Comparison of ENCODE assay signal across 11 mouse cellular contexts in the genomic region with DNA sequence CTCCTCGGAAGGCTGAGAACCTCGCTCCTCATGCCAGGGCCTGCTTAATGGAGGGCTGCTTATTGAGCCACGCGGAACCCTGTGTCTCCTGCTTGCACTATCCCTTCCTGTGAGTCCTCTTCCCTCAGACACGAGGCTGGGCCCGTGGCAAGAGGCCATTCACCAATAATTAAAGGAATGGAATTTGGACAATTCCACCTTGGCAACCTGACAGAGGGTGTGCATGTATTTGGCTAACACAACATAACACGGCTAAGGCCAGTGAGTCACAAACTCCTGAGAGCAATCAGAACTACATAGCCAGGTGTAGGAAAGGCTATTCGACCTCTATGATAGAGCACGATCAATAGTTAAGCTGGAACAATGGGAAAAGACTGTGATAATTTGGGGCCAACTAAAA. TPM values are rescaled to one million over a fixed set of nuclear protein-coding genes. Genes with fewer than 3 reads are reported as not detected.
DNase-seq lines count a peak whose midpoint lies in the region; ATAC-seq and TF ChIP-seq lines count a peak whose summit lies in the region.
"Had no signal": no experiment of that assay in that cellular context is flagged by ENCODE, and none has a peak within 500 bp of the region (broad histone marks: within the 10 kb centered on the region; RNA-seq: fewer than 3 reads in every experiment).

No protein-coding gene starts in this region.

- H3K4me3 ChIP-seq in heart, embryonic 10.5 days: no peak overlapping the region
- H3K4me3 ChIP-seq in liver, embryonic 14.5 days (ENCODE audit: insufficient read depth in 1 of 2, low read depth in 2 of 2, low read length in 2 of 2): peak overlapping the region in 1 of 2 experiments; percentile 25; a peak in 1 of 4 replicates
- H3K4me3 ChIP-seq: embryonic facial prominence, embryonic 10.5 days; lung, embryonic 15.5 days; neural tube, embryonic 12.5 days had no signal

- peaks cover 13% of the 10 kb centered on the region for H3K4me1 ChIP-seq in heart, embryonic 10.5 days
- peaks cover 42 to 49% of the 10 kb centered on the region in 2 experiments for H3K4me1 ChIP-seq in liver, embryonic 14.5 days (replicated peaks; ENCODE audit: control insufficient read depth in 2 of 2, insufficient read depth in 2 of 2, low read length in 1 of 2)
- H3K4me1 ChIP-seq: lung, embryonic 15.5 days; neural tube, embryonic 12.5 days had no signal

- peak overlapping the region; percentile 71 for H3K4me2 ChIP-seq in liver, embryonic 14.5 days (ENCODE audit: low read depth)
- H3K4me2 ChIP-seq: lung, embryonic 15.5 days; neural tube, embryonic 12.5 days had no signal

- no peaks in the 10 kb centered on the region for H3K36me3 ChIP-seq in heart, embryonic 10.5 days
- peaks cover 65% of the 10 kb centered on the region for H3K36me3 ChIP-seq in liver, embryonic 14.5 days (replicated peaks; ENCODE audit: control insufficient read depth, insufficient read depth, low read depth)
- H3K36me3 ChIP-seq: embryonic facial prominence, embryonic 10.5 days; lung, embryonic 15.5 days; neural tube, embryonic 12.5 days had no signal

- no peak for TF ChIP-seq CTCF in liver, embryonic 14.5 days (IDR thresholded peaks at IDR 0.05; ENCODE audit: low read depth)

- peak; percentile 51 to 57 for DNase-seq in cerebellum, adult 18-20 months
- peak; percentile 91 for DNase-seq in Muller cell, postnatal 12 days (ENCODE audit: inconsistent ontology term)
- no peak for DNase-seq in heart, embryonic 10.5 days (ENCODE audit: low spot score)
- DNase-seq in liver, embryonic 14.5 days (ENCODE audit: low read depth in 3 of 3, low spot score in 3 of 3): no peak
- no peak for DNase-seq in right cerebral cortex, postnatal 10 days (ENCODE audit: low spot score in 2 of 2)
- DNase-seq in neural tube, embryonic 10.5 days (ENCODE audit: extremely low spot score, low spot score): no peak
- DNase-seq in right cerebral cortex, postnatal 25 days: no peak

- peak overlapping the region; percentile 43; the same call in 1 of the 2 replicates for H3K27ac ChIP-seq in heart, embryonic 10.5 days
- peak overlapping the region; percentile 94 for H3K27ac ChIP-seq in liver, embryonic 14.5 days
- H3K27ac ChIP-seq: lung, embryonic 15.5 days; neural tube, embryonic 12.5 days had no signal

- TF ChIP-seq EP300 in liver, embryonic 14.5 days (IDR thresholded peaks at IDR 0.05; ENCODE audit: low read depth): no peak

- H3K9me3 ChIP-seq in heart, embryonic 10.5 days: no peaks in the 10 kb centered on the region
- no peaks in the 10 kb centered on the region for H3K9me3 ChIP-seq in liver, embryonic 14.5 days (ENCODE audit: control insufficient read depth, low read length)
- H3K9me3 ChIP-seq: embryonic facial prominence, embryonic 10.5 days; lung, embryonic 15.5 days; neural tube, embryonic 12.5 days had no signal

- peaks cover 18% of the 10 kb centered on the region for H3K27me3 ChIP-seq in heart, embryonic 10.5 days (ENCODE audit: insufficient read depth, poor library complexity, severe bottlenecking)
- H3K27me3 ChIP-seq in liver, embryonic 14.5 days (ENCODE audit: control insufficient read depth, insufficient read depth, low read length): no peaks in the 10 kb centered on the region
- H3K27me3 ChIP-seq: lung, embryonic 15.5 days; neural tube, embryonic 12.5 days had no signal

- 81% methylated on average over 9 of the region's 9 CpGs for WGBS in heart, embryonic 10.5 days
- WGBS in liver, embryonic 14.5 days (ENCODE audit: insufficient replicate concordance): 65% methylated on average over 9 of the region's 9 CpGs

- peak overlapping the region; percentile 57 for H3K9ac ChIP-seq in liver, embryonic 14.5 days (replicated peaks)
- H3K9ac ChIP-seq: lung, embryonic 15.5 days; neural tube, embryonic 12.5 days had no signal

- ATAC-seq in cerebellum, adult (ENCODE audit: insufficient number of reproducible peaks, low FRiP score, low TSS enrichment): no peak
- ATAC-seq in liver, embryonic 14.5 days (ENCODE audit: insufficient read depth): no peak

RNA-seq across cellular contexts. Expression of a gene that starts 23.7 kb away (rescaled TPM):
- polyA plus RNA-seq in heart, embryonic 10.5 days (2016; fragmentation: Nextera tagmentation; extraction: Ambion mirVana): 3.4 and 4.5 TPM in 2 replicates
- polyA plus RNA-seq in liver, embryonic 14.5 days (2012; rRNA removed): 21.1 and 24.4 TPM in 2 replicates
- polyA plus RNA-seq in liver, embryonic 14.5 days (2014; fragmentation: Nextera tagmentation; extraction: Ambion mirVana): 34.0 and 35.6 TPM in 2 replicates

RNA-seq across cellular contexts. Expression of a gene that starts 24.1 kb away (rescaled TPM):
- polyA plus RNA-seq in heart, embryonic 10.5 days (2016; fragmentation: Nextera tagmentation; extraction: Ambion mirVana): 1.7 and 2.7 TPM in 2 replicates
- 2.0 and 2.8 TPM in 2 replicates for polyA plus RNA-seq in liver, embryonic 14.5 days (2012; rRNA removed)
- 1.3 and 1.7 TPM in 2 replicates for polyA plus RNA-seq in liver, embryonic 14.5 days (2014; fragmentation: Nextera tagmentation; extraction: Ambion mirVana)

Comparison
In these comparisons a context has a peak if more than half of its experiments do, and no peak if none do; other contexts are left out.
1. DNase-seq: peak in cerebellum, adult 18-20 months (2 of 2) and Muller cell, postnatal 12 days (single experiment); none in heart, embryonic 10.5 days (single experiment), liver, embryonic 14.5 days (0 of 3), right cerebral cortex, postnatal 10 days (0 of 2), neural tube, embryonic 10.5 days (single experiment) and right cerebral cortex, postnatal 25 days (single experiment).